Mouse (Mus musculus) CD4-positive helper T cell, adult 2 months (primary cell): Measurements from ENCODE around the gene Itch.
A peak's percentile ranks its signal among the peaks of the same experiment; 100 is the strongest.
"Not testable (repeated sequence)": the region's sequence is repeated elsewhere in the genome, so short reads cannot be mapped to it uniquely, and the experiment has no call there.

Source experiments
- DNase-seq: peaks from one replicate; pipeline ENCODE4 v3.0.0-alpha.2; 2012; ENCODE audit warnings: low read depth, missing footprints, low spot score

Itch gene

GRCm38 (mm10) chr2:155142025-155142555, 8.8 kb downstream of the Itch start:
- no peak for DNase-seq

- DNase-seq = not testable (repeated sequence)
Observed at GRCm38 (mm10) chr2:155149296-155149695, 16.0 kb downstream of the Itch start.

GRCm38 (mm10) chr2:155207419-155207818, 74.1 kb downstream of the Itch start:
- peak; percentile 40 for DNase-seq

- no peak for DNase-seq
Observed at GRCm38 (mm10) chr2:155223145-155223544, 89.8 kb downstream of the Itch start.

GRCm38 (mm10) chr2:155224721-155225120, 91.4 kb downstream of the Itch start:
- no peak for DNase-seq

GRCm38 (mm10) chr2:155235746-155236361, 102.5 kb downstream of the Itch start:
- no peak for DNase-seq

GRCm38 (mm10) chr2:155236362-155236992, 103.2 kb downstream of the Itch start, which contains the start of gene Dynlrb1:
Gene Dynlrb1, plus strand, starts transcription at chr2:155236533.
- DNase-seq = peak; percentile 94

GRCm38 (mm10) chr2:155237276-155237675, 104.0 kb downstream of the Itch start:
- peak; percentile 26 for DNase-seq

DNA sequence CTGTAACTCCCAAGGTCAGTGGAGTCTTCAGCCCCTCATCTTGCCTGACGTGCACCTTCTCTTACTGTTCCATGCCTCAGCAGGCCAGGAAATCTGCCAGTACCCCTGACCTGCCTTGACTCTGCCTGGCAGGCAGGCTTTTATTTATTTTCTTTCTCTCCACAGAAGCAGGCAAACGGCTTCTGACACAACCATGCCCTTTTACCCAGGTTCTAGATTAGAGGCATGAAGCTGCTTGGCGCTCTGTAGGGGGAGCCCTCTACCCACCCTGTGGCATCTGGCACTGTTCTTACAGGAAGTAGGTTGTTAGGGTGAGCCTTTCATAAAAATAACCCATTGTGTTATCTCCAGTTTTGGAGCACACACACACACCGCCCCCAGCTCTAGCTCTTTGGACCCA, 107.6 kb downstream of the Itch start:
- DNase-seq = peak; percentile 45

DNA sequence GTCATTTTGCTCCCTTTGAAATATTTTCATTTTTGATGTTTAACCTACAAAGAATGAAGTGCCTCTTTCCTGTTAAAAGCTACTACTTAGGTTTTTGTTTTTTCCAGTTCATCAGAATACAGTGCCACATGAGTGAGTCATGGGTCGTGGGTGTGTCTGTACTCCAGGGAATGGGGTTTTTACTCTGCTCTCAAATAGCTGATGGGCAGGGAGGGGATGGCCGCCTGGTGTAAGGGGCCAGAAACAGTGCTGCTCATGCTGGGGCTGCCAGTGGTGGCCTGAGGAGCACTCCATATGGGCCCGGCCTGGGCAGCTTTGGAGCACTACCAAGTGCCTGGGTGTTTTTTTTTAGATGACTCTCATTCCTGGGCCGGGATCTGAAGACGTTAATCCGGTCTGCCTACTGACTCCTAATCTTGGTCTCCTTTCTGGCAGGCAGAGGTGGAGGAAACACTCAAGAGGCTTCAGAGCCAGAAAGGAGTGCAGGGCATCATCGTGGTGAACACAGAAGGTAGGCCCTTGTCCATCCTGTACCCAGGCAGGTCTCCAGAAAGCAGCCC, 109.1 kb downstream of the Itch start:
- no peak for DNase-seq

DNA sequence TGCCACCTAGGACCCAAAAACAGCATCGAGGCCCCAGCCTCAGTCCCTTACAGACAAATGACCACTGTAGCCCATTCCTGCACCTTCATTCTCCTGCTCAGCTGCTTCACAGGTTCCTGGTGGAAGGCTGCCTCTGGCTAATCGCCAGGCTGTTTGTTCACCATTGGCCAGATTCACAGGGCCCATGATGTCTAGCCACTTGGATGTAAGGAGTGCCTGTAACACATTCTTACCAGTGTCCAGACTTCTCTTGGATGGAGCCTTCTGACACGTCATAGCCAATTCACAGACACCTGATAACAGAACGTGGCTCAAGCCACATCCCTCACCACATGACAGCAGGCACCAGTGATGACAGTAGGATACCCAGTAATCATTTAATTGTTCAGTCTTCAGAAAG, 112.9 kb downstream of the Itch start:
- no peak for DNase-seq

GRCm38 (mm10) chr2:155248206-155248605, 114.9 kb downstream of the Itch start:
- no peak for DNase-seq

DNA sequence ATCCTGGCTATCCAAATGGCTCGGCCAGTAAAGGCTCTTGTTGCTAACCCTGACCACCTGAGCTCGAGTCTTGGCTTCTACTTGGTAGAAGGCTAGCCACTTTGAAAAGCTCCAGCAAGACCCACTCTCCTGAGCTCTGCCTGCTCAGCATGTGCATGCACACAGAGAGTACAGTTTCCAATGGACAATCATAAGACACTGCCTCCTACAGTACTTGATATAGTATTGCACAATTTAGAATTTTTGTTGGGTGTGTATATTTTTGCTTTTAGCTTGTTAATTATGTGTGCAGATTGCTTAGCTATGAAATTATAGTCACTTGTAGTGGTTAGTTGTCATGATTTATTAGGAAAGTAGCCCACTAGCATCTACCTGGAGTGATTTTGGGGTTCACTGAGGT, 115.4 kb downstream of the Itch start:
- no peak for DNase-seq

DNA sequence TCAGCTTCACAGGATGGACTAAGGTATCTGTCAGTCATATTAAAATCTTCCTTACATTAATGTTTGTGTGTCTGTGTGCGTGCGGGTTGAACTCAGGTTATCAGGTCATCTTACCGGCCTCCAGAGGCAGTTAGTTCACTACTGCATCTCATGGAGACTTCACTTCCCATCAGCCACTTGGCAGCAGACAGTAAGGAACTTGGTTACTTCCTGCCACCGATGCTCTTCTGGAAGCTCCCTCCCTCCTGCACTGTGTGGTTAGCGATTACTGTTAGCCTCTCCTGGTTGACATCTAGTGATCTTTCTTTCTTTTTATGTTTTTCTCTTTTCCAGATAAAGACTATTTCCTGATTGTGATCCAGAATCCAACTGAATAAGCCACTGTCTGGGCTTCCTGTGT, 116.3 kb downstream of the Itch start:
- DNase-seq = no peak

DNA sequence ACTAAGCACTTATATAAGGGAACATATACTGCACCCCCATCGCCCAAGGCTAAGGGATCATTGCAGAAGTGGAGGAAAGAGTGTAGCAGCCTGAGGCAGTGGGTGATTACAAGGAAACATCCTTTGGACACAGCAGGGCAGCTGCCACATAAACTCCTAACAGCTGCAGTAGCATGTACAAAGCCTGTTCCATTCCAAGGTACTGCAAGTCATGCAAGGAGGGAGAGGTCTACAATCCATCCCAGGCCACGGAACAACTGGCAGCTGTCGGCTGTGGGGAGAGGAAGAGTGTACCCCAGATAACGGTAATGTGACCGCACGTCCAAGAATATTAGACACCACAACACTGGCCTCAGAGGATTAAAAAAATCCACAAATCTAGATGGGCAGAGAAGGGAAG, 132.2 kb downstream of the Itch start:
- no peak for DNase-seq

GRCm38 (mm10) chr2:155266896-155267295, 133.6 kb downstream of the Itch start:
- DNase-seq = no peak

DNA sequence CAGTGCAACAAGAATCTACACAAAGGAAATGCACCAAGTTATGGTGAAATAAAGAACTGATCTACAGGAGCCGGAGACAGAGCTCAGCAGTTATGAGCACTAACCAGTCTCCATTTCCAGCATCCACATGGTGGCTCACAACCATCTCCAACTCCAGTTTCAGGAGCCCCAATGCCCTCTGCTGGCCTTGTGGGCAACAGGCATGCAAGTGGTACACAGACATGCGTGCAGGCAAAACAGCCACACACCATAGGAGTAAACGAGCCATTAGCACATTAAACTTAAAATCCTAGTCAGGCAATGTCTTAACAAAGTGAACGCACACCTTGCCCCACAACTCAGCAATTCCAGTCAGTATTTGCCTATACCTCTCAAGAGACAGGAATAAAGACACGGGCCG, 138.6 kb downstream of the Itch start:
- peak; percentile 22 for DNase-seq

- DNase-seq = no peak
Observed at GRCm38 (mm10) chr2:155272396-155273170, 139.3 kb downstream of the Itch start.

GRCm38 (mm10) chr2:155273603-155274002, 140.3 kb downstream of the Itch start:
- DNase-seq = no peak

GRCm38 (mm10) chr2:155276195-155276594, 142.9 kb downstream of the Itch start, which contains the start of gene Map1lc3a:
Gene Map1lc3a, plus strand, starts transcription at chr2:155276297.
- peak; percentile 97 for DNase-seq
